Mouse (Mus musculus): ENCODE measurements around the gene Nupr1. TPM values are rescaled to one million over a fixed set of nuclear protein-coding genes. Genes with fewer than 3 reads are reported as not detected.

Nupr1 gene
- polyA plus RNA-seq, 1 experiment: 0.35 TPM

- TF ChIP-seq TAL1 (IDR thresholded peaks at IDR 0.05; ENCODE audit: low read length) (no peak), GATA1 (IDR thresholded peaks at IDR 0.05; ENCODE audit: low read length) (no peak)
- H3K36me3 ChIP-seq (ENCODE audit: control insufficient read depth): no peaks in the 10 kb centered on the region
- H3K4me1 ChIP-seq (ENCODE audit: control insufficient read depth): peaks cover 7% of the 10 kb centered on the region
- H3K9me3 ChIP-seq (ENCODE audit: control insufficient read depth, low read length): no peaks in the 10 kb centered on the region
- no peaks in the 10 kb centered on the region for H3K27me3 ChIP-seq (ENCODE audit: control insufficient read depth)
- H3K4me3 ChIP-seq (replicated peaks): no peak overlapping the region
Measured at GRCm38 (mm10) chr7:126616707-126617106, 14.0 kb downstream of the Nupr1 start.

- TF ChIP-seq TAL1 (IDR thresholded peaks at IDR 0.05; ENCODE audit: low read length): no peak
- peaks cover 2% of the 10 kb centered on the region; the same call in 1 of the 2 replicates for H3K4me1 ChIP-seq (ENCODE audit: control insufficient read depth)
Measured at GRCm38 (mm10) chr7:126612736-126613135, 17.9 kb downstream of the Nupr1 start.

DNA sequence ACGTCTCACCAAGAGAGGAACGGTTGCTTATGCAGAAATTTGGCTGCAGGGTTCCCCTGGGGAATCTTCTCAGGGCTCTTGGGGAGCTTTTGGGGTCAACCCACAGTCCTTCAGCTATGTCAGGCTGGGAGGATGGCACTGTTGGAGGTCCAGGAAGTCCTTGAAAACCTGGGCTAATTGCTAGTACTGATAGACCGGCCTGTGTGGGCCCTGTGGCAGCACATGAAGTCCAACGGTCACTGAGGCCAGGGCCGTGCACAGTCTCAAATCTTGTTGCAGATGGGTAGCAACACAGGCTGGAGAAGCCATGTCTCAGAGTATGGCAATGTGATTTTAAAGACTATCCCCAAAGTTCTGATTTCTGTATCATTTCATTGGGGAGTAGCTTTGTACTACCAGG, 22.9 kb downstream of the Nupr1 start:
- Histone ChIP-seq H3K4me3 (replicated peaks) (no peak overlapping the region), H3K27me3 (ENCODE audit: control insufficient read depth) (no peaks in the 10 kb centered on the region), H3K9me3 (ENCODE audit: control insufficient read depth, low read length) (no peaks in the 10 kb centered on the region), H3K4me1 (ENCODE audit: control insufficient read depth) (peaks cover 2% of the 10 kb centered on the region; the same call in 1 of the 2 replicates), H3K36me3 (ENCODE audit: control insufficient read depth) (no peaks in the 10 kb centered on the region)
- TF ChIP-seq GATA1 (IDR thresholded peaks at IDR 0.05; ENCODE audit: low read length): no peak
- TF ChIP-seq TAL1 (IDR thresholded peaks at IDR 0.05; ENCODE audit: low read length): no peak

More at GRCm38 (mm10) chr7:126612736-126613135, 17.9 kb downstream of the Nupr1 start:
- Histone ChIP-seq H3K4me3 (replicated peaks) (no peak overlapping the region), H3K27me3 (ENCODE audit: control insufficient read depth) (no peaks in the 10 kb centered on the region), H3K36me3 (ENCODE audit: control insufficient read depth) (no peaks in the 10 kb centered on the region), H3K9me3 (ENCODE audit: control insufficient read depth, low read length) (no peaks in the 10 kb centered on the region)

GRCm38 (mm10) chr7:126607064-126607463, 23.6 kb downstream of the Nupr1 start:
- Histone ChIP-seq H3K27me3 (ENCODE audit: control insufficient read depth) (no peaks in the 10 kb centered on the region), H3K4me3 (replicated peaks) (no peak overlapping the region), H3K36me3 (ENCODE audit: control insufficient read depth) (no peaks in the 10 kb centered on the region), H3K9me3 (ENCODE audit: control insufficient read depth, low read length) (no peaks in the 10 kb centered on the region), H3K4me1 (ENCODE audit: control insufficient read depth) (peaks cover 2% of the 10 kb centered on the region; the same call in 1 of the 2 replicates)
- TF ChIP-seq GATA1 (IDR thresholded peaks at IDR 0.05; ENCODE audit: low read length) (no peak), TAL1 (IDR thresholded peaks at IDR 0.05; ENCODE audit: low read length) (no peak)

DNA sequence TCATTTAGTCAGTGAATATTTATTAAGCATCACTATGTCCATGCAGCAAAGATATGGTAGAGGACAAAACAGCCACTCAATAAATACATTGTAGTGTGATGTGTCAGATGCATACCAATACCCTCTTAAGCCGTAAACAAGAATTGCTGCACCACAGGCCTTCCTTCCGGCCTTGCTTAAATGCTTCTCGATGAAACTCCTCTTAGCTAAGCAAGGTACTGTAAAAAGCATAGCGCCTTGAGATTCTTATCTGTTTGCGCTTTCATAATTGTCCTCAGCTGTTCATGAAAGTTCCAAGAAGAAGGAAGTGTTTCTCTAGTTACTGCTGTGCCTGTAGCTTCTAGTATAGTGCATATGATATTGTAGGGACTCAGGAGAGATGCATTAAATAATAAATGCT, 24.1 kb downstream of the Nupr1 start:
- Histone ChIP-seq H3K36me3 (ENCODE audit: control insufficient read depth) (no peaks in the 10 kb centered on the region), H3K4me3 (replicated peaks) (no peak overlapping the region), H3K9me3 (ENCODE audit: control insufficient read depth, low read length) (no peaks in the 10 kb centered on the region), H3K27me3 (ENCODE audit: control insufficient read depth) (no peaks in the 10 kb centered on the region), H3K4me1 (ENCODE audit: control insufficient read depth) (peaks cover 2% of the 10 kb centered on the region; the same call in 1 of the 2 replicates)
- no peak for TF ChIP-seq TAL1 (IDR thresholded peaks at IDR 0.05; ENCODE audit: low read length)

- H3K9me3 ChIP-seq (ENCODE audit: control insufficient read depth, low read length): no peaks in the 10 kb centered on the region
- no peak for TF ChIP-seq TAL1 (IDR thresholded peaks at IDR 0.05; ENCODE audit: low read length)
- no peak for TF ChIP-seq GATA1 (IDR thresholded peaks at IDR 0.05; ENCODE audit: low read length)
- no peak overlapping the region for H3K4me3 ChIP-seq (replicated peaks)
- H3K4me1 ChIP-seq (ENCODE audit: control insufficient read depth): no peaks in the 10 kb centered on the region
- H3K36me3 ChIP-seq (ENCODE audit: control insufficient read depth): no peaks in the 10 kb centered on the region
- H3K27me3 ChIP-seq (ENCODE audit: control insufficient read depth): no peaks in the 10 kb centered on the region
Measured at GRCm38 (mm10) chr7:126602650-126603049, 28.0 kb downstream of the Nupr1 start.

DNA sequence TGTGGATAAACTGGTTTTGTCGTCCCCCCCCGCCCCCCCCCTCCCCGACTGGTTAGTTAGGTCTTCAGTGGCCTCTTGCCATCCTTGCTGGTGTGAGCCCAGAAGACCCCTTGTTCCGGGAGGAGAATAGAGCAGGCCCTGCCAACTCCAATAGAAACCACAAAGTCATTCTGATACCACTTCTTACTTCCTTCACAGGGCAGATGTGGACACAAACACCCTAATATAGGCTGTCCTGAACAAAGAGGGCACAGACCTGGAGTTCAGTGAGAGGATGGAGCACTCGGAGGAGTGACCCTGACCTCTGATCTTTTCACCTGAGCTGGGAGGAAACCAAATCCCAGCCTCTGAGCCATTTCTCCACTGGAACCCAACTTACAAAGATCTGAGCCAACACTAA, 28.8 kb downstream of the Nupr1 start:
- Histone ChIP-seq H3K4me1 (ENCODE audit: control insufficient read depth) (no peaks in the 10 kb centered on the region), H3K4me3 (replicated peaks) (no peak overlapping the region), H3K27me3 (ENCODE audit: control insufficient read depth) (no peaks in the 10 kb centered on the region), H3K9me3 (ENCODE audit: control insufficient read depth, low read length) (no peaks in the 10 kb centered on the region), H3K36me3 (ENCODE audit: control insufficient read depth) (no peaks in the 10 kb centered on the region)
- TF ChIP-seq GATA1 (IDR thresholded peaks at IDR 0.05; ENCODE audit: low read length): no peak
- no peak for TF ChIP-seq TAL1 (IDR thresholded peaks at IDR 0.05; ENCODE audit: low read length)

- no peaks in the 10 kb centered on the region for H3K9me3 ChIP-seq (ENCODE audit: control insufficient read depth, low read length)
- no peaks in the 10 kb centered on the region for H3K36me3 ChIP-seq (ENCODE audit: control insufficient read depth)
- H3K27me3 ChIP-seq (ENCODE audit: control insufficient read depth): no peaks in the 10 kb centered on the region
- H3K4me3 ChIP-seq (replicated peaks): no peak overlapping the region
- no peak for TF ChIP-seq GATA1 (IDR thresholded peaks at IDR 0.05; ENCODE audit: low read length)
- no peak for TF ChIP-seq TAL1 (IDR thresholded peaks at IDR 0.05; ENCODE audit: low read length)
- no peaks in the 10 kb centered on the region for H3K4me1 ChIP-seq (ENCODE audit: control insufficient read depth)
Measured at GRCm38 (mm10) chr7:126598919-126599318, 31.7 kb downstream of the Nupr1 start.

GRCm38 (mm10) chr7:126596414-126596813, 34.2 kb downstream of the Nupr1 start:
- H3K27me3 ChIP-seq (ENCODE audit: control insufficient read depth): no peaks in the 10 kb centered on the region
- H3K36me3 ChIP-seq (ENCODE audit: control insufficient read depth): no peaks in the 10 kb centered on the region
- H3K9me3 ChIP-seq (ENCODE audit: control insufficient read depth, low read length): no peaks in the 10 kb centered on the region
- no peak overlapping the region for H3K4me3 ChIP-seq (replicated peaks)
- H3K4me1 ChIP-seq (ENCODE audit: control insufficient read depth): no peaks in the 10 kb centered on the region
- TF ChIP-seq GATA1 (IDR thresholded peaks at IDR 0.05; ENCODE audit: low read length): no peak
- no peak for TF ChIP-seq TAL1 (IDR thresholded peaks at IDR 0.05; ENCODE audit: low read length)

GRCm38 (mm10) chr7:126595890-126596289, 34.8 kb downstream of the Nupr1 start:
- Histone ChIP-seq H3K27me3 (ENCODE audit: control insufficient read depth) (no peaks in the 10 kb centered on the region), H3K36me3 (ENCODE audit: control insufficient read depth) (no peaks in the 10 kb centered on the region), H3K4me1 (ENCODE audit: control insufficient read depth) (no peaks in the 10 kb centered on the region), H3K9me3 (ENCODE audit: control insufficient read depth, low read length) (no peaks in the 10 kb centered on the region), H3K4me3 (replicated peaks) (no peak overlapping the region)
- no peak for TF ChIP-seq TAL1 (IDR thresholded peaks at IDR 0.05; ENCODE audit: low read length)
- TF ChIP-seq GATA1 (IDR thresholded peaks at IDR 0.05; ENCODE audit: low read length): no peak

Data from erythroblast, embryonic 14.5 days (primary cell).